In the genomic region with DNA sequence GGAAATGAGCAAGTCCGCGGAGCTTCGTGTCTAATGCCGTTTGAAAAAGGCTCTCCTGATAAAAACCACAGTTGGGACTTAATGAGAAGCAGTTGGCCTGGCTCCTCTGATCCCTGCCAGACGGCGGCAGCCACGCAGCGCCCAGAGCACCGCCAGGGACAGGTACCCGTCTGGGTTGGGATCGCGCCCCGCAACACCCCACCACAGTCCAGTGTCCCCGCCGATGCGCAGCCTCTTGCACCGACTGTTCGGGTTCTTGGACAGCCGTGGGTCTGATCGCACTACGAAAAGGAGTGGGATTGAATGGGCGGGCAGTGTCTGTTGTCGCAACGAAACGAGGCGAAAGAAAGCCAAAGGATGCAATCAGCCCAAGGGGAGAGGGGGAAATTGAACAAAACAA, we compare ENCODE assay signal across 9 mouse cellular contexts. TPM values are rescaled to one million over a fixed set of nuclear protein-coding genes. Genes with fewer than 3 reads are reported as not detected.
A peak's percentile ranks its signal among the peaks of the same experiment; 100 is the strongest.
DNase-seq lines count a peak whose midpoint lies in the region; ATAC-seq lines count a peak whose summit lies in the region.
"Had no signal": no experiment of that assay in that cellular context is flagged by ENCODE, and none has a peak within 500 bp of the region (broad histone marks: within the 10 kb centered on the region; RNA-seq: fewer than 3 reads in every experiment).

No protein-coding gene starts in this region.

- peak overlapping the region; percentile 96 for H3K27ac ChIP-seq in limb, embryonic 10.5 days

- H3K4me3 ChIP-seq in limb, embryonic 10.5 days: peak overlapping the region; percentile 75

- peaks cover 83% of the 10 kb centered on the region for H3K4me1 ChIP-seq in limb, embryonic 10.5 days

- WGBS in limb, embryonic 10.5 days: under 1% methylated on average over 26 of the region's 26 CpGs

- ATAC-seq in granulocyte monocyte progenitor cell, adult 5-6 weeks (replicated peaks; ENCODE audit: poor library complexity, severe bottlenecking): 0 out of 2 replicates have a peak, but pooled peaks have one; percentile 9

- H3K36me3 ChIP-seq in limb, embryonic 10.5 days: peaks cover 25% of the 10 kb centered on the region

- no peaks in the 10 kb centered on the region for H3K9me3 ChIP-seq in limb, embryonic 10.5 days (replicated peaks)

- H3K27me3 ChIP-seq in limb, embryonic 10.5 days (ENCODE audit: low read depth, poor library complexity, severe bottlenecking): peaks cover 91% of the 10 kb centered on the region

- DNase-seq in cerebellum, postnatal 14 days: peak; percentile 48 to 59
- no peak for DNase-seq in cerebellum, adult 11-12 months
- DNase-seq in ZHBTc4 (ENCODE audit: low read depth, low spot score): peak; percentile 55
- no peak for DNase-seq in limb, embryonic 10.5 days (ENCODE audit: low spot score)
- DNase-seq in right cerebral cortex, postnatal 36 days (ENCODE audit: low spot score in 2 of 2): no peak
- no peak for DNase-seq in testis, postnatal 10 days (ENCODE audit: low spot score)
- DNase-seq in urinary bladder, postnatal 10 days (ENCODE audit: low spot score): no peak

RNA-seq across cellular contexts. Expression of gene Alx3, which starts 1.7 kb away (rescaled TPM):
- not detected in 2 replicates for total RNA-seq in granulocyte monocyte progenitor cell, adult 5-6 weeks (2014; fragmentation: Nextera tagmentation)
- not detected in 2 replicates for total RNA-seq in granulocyte monocyte progenitor cell, adult 5-6 weeks (2017)
- 31.1 and 37.4 TPM in 2 replicates for polyA plus RNA-seq in limb, embryonic 10.5 days (2016; fragmentation: Nextera tagmentation; extraction: Ambion mirVana)
- total RNA-seq: liver, adult 2 months had no signal
- polyA plus RNA-seq: liver, adult 2 months had no signal

RNA-seq across cellular contexts. Expression of gene Gm10961, which starts 34.6 kb away (rescaled TPM):
- total RNA-seq in granulocyte monocyte progenitor cell, adult 5-6 weeks (2014; fragmentation: Nextera tagmentation): not detected in 2 replicates
- not detected in 2 replicates for total RNA-seq in granulocyte monocyte progenitor cell, adult 5-6 weeks (2017)
- not detected in 2 replicates for polyA plus RNA-seq in limb, embryonic 10.5 days (2016; fragmentation: Nextera tagmentation; extraction: Ambion mirVana)
- total RNA-seq: liver, adult 2 months had no signal
- polyA plus RNA-seq: liver, adult 2 months had no signal

RNA-seq across cellular contexts. Expression of gene Strip1, which starts 34.9 kb away (rescaled TPM):
- total RNA-seq in granulocyte monocyte progenitor cell, adult 5-6 weeks (2014; fragmentation: Nextera tagmentation): 18.6 and 20.1 TPM in 2 replicates
- total RNA-seq in granulocyte monocyte progenitor cell, adult 5-6 weeks (2017): 19.5 and 21.9 TPM in 2 replicates
- 66.4 and 78.1 TPM in 2 replicates for polyA plus RNA-seq in limb, embryonic 10.5 days (2016; fragmentation: Nextera tagmentation; extraction: Ambion mirVana)

RNA-seq across cellular contexts. Expression of gene Ubl4b, which starts 41.7 kb away (rescaled TPM):
- not detected in 2 replicates for total RNA-seq in granulocyte monocyte progenitor cell, adult 5-6 weeks (2014; fragmentation: Nextera tagmentation)
- not detected in 2 replicates for total RNA-seq in granulocyte monocyte progenitor cell, adult 5-6 weeks (2017)
- polyA plus RNA-seq in limb, embryonic 10.5 days (2016; fragmentation: Nextera tagmentation; extraction: Ambion mirVana): 0.76 and 0.98 TPM in 2 replicates
- total RNA-seq: liver, adult 2 months had no signal
- polyA plus RNA-seq: liver, adult 2 months had no signal

Comparison
In these comparisons a context has a peak if more than half of its experiments do, and no peak if none do; other contexts are left out.
1. DNase-seq: peak in cerebellum, postnatal 14 days (2 of 2) and ZHBTc4 (single experiment); none in cerebellum, adult 11-12 months (single experiment), limb, embryonic 10.5 days (single experiment), right cerebral cortex, postnatal 36 days (0 of 2), testis, postnatal 10 days (single experiment) and urinary bladder, postnatal 10 days (single experiment).